Mouse (Mus musculus) heart, adult 9 months (tissue): ENCODE data around the gene Togaram2.
"Not testable (repeated sequence)": the region's sequence is repeated elsewhere in the genome, so short reads cannot be mapped to it uniquely, and the experiment has no call there.

Experiments
- DNase-seq, 2 experiments: peaks; one replicate each; pipeline ENCODE4 v3.0.0; 2022; ENCODE audit warnings: low spot score in 2 of 2

The Togaram2 gene

DNA sequence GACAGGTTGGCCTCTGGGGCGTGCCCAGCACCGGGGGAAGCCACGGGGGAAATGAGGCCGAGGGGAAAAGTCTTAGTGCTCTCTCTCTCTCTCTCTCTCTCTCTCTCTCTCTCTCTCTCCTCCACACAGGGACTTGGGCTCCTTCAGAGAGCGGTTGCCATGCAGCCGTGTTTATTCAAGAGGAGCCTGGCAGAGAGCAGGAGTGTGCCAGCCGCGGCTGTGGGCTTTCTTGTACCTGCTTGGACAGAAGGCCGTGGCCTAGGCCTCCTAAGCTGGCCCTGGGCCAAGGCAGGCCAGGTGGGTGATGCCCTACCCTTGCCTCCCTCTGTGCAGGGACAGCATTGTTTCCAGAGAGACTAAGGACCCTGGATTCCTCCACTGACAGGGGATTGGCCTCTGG, at the start of gene Togaram2:
TSS of gene Togaram2 (plus strand) at position 170 of the 400 bp plus-strand sequence.
- DNase-seq = no peak

DNA sequence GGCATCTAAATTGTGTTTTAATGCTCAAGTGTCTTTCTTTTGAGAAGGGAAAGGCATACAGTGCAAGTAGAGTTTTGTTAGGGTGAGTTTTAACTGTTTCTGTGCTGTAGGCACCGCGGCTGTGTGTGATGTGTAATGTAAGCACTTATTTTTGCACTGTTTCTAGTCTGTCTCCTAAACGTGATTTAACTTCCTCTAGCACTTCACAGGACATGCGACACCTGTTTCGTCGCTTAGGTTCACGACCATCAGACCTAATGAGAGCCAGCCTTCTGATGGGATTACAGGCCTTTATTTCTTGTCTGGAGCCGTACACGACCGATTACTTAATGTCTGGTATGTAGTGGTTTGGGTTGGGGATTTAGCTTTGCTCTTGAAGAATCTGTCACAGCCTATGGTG, 41.3 kb upstream of the Togaram2 start:
- DNase-seq = no peak

DNA sequence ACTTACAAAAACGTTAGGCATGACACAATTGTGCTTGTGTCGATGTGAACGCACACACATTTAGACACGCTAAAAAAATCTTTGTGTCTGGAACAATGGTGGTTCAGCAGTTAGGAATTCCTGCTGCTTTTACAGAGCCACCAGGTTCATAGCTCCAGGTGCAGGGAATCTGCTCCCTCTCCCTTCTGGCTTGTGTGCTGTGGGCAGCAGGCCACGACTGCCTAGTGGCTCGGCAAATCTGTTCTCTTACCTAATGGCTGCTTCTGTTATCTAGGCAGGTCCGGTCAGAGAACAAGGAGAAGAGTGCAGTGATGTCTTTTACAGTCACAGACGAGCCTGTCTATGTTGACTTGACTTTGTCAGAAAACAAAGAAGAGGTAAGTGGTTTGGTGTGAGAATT, 39.7 kb upstream of the Togaram2 start:
- no peak for DNase-seq

DNA sequence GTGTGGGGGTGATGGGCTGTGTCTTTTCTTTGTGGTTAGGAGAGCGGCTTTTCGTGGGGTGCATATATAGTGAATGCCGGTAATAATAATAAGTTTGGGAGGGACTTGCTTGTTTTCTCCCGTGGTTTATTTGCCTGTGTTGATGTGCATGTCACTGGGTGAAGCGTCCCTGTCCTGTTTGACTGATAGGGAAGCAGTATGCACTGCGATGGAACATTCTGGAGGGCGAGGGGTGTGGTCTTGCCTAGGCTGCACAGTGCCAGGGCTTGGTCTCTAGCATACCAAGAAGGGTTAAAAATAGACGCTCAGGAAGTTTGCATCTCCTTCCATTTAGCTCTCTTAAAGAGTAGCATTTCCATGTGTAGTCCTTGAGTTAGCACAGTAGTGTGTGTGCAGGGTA, 36.3 kb upstream of the Togaram2 start:
- DNase-seq = no peak

DNA sequence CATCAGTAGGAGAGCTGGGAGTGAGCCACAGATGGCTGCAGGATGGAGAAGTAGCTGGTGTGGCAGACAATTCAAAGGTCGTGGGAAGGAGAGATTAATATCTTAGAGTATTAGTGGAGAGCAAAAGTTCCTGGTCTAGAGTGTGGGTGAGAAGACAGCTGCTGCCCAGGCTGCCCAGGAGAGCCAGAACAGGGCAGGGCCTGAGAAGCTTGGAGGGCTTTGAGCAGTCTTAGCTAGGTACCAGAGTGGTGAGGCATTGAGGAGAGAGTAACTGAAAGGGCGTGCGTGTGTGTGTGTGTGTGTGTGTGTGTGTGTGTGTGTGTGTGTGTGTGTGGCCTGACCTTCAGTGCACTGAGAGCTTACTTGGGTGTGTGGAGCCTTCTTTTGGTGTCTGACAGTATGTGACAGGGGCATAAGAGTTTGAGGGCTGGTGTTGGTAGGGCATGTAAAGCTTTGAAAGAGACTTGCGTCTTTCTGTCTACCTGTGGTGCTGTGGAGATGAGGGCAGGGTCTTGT, 35.3 kb upstream of the Togaram2 start:
- no peak for DNase-seq

DNA sequence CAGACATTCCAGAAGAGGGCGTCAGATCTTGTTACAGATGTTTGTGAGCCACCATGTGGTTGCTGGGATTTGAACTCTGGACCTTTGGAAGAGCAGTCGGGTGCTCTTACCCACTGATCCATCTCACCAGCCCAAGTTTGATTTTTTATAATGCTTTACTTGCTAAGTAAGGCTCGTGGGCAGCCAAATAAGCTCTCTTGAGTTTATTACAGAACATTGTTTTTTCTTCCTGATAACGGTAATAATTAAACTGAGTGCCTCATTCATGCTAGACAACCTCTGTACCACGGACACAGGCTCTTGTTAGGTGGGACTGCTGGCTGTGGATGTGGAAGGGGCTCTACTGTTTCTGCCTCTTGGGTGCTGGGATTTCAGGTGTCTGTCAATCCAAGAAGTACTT, 34.0 kb upstream of the Togaram2 start:
- not testable (repeated sequence) for DNase-seq

DNA sequence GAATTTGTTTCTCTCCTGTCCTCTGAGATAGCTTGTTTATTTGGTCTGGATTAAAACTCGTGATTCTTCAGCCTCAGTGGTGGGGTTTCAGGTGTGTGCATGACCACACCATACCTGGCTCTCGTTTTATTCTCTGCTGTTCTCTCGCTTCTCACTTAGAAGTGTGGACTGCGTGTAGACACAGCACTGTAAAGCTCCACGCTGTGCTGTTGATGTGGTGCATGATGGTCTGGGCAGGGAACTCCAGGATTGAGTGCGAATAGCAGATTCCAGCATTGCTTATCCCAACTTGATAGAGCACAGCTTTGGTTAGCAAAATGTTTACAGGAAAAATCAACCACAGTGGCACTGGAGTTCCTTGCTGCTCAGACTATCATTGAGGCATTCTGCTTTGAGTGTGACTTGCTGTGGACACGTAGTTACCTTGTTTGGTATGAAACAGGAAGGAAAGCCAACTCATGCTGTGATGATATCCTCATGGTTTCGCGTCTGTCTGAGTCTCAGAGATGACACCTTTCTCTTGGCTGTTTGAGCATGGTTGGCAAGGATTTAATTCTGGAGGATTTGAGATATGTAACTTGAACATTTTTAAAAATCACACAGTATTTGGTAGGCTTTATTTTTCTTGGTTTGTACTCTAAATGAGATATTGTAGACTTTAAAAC, 32.5 kb upstream of the Togaram2 start:
- no peak for DNase-seq

DNA sequence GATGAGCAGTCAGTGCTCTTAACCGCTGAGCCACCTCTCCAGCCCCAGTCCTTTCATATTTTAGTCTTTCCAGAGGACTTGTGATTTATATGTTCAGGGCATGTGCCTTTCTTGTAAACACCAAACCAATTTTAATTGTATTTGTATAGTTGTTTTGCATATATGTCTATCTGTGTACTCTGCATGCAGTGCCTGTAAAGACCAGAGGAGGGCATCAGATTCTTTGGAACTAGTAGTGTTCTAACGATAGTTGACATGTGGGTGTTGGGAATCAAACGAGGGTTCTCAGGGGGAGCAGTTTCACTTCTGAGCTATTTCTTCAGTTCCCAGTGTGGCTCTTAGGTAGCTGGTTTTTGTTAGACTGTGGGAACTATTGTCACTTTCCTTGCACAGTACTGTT, 30.9 kb upstream of the Togaram2 start:
- DNase-seq = no peak

DNA sequence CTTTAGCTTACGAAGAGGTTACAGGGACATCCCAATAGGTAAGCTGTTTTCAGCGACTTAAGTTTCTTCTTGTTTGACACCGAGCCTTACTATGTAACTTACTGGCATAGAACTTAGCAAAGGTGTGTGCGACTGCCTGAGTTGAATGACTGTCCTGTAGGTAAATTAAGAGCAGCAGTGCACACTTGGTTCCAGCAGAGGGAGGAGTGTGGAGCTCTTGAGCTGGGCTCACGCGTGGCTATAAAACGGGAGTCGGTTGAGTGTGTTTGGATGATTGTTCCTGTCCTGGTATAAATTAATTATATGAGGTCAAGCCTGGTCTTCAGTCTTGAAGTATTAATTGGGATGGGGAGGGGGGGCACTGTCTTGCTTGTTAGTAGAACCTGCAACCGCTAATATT, 23.1 kb upstream of the Togaram2 start:
- no peak for DNase-seq

DNA sequence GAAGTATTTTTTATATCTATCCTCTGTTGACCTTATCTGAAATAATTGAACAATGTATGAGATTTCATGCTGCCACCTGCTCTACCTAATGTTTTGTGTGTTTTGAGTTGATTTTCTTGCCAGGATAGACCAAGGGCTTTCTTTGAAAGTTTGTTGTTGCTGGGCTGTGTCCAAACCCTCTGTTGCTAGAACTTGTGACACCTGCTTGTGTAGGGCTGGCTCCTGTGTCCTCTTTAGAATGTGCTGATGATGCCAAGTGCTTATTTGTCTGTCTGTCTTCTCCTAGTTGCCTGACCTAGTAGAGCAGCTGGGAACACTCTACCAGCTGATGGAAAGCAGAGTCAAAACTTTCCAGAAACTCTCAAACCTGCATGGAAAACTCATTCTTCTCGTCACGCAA, 20.6 kb upstream of the Togaram2 start:
- DNase-seq = no peak

DNA sequence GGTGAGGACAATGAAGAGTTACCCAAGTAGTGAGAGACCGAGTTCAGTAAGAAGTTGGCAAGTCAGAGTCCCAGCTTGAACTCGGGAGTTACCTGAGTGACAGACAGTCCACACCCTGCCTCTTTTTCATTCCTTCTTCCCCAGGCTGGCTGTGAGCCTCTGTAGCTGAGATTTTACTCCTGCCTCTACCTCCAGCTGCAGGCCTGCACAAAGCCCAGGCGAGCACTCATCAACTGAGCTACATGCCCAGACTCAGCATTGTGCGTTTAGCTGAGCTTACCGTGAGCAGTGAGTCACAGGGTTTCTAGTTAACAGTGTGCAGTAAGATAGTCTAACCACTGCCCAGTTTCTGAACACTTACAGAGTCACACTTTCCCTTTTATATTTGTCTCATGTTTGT, 20.1 kb upstream of the Togaram2 start:
- DNase-seq = no peak

DNA sequence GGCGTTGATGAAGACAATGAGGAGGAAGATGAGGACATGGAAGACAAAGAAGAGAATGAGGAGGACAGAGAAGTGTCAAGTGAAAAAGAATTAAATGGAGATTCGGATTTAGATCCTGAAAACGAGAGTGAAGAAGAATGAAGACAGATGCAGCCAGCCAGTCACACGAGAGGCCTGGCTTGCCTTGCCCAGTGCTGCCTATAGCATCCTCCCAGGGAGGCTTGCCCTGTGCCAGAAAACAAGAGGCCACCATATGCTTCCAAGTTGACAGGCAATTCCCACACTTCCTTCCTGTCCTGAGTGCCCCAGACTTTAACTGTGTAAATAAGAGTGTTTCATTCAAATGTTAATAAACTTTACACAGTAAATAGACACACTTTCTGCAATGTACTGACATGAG, 15.5 kb upstream of the Togaram2 start:
- no peak for DNase-seq

DNA sequence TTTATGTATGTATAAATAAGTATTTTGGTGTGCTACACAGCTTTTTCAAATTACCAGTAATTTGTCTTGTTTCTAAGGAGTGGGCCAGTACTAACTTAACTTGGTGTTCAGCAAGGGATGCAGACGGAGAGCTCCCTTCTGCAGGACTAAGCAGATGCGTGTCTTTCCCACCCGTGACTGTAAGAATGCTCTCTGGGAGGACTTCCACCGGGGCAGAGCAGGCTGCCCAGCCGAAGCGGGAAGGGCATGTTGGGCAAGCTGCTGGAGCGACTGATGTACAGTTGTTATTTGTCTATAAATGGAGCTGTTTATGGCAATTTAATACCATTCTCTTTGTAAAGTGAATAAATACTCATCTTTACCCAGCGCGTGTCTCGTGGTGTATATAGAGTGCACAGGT, 14.4 kb upstream of the Togaram2 start:
- no peak for DNase-seq

DNA sequence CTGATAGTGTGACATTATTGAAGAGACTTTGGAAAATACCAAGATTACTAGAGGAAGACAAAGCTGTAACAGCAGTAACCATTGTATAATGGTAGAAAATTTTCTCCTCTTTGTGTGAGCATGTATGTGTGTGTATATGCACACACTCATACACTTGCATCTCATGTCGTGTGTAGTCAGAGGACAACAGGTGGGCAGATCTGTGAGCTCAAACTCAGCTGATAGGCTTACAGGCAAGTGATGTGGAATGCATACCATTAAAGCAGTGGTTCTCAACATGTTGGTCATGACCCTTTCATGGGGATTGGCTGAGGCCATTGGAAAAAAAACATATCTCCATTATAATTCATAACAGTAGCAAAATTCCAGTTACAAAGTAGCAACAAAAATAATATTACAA, 12.7 kb upstream of the Togaram2 start:
- DNase-seq = no peak

DNA sequence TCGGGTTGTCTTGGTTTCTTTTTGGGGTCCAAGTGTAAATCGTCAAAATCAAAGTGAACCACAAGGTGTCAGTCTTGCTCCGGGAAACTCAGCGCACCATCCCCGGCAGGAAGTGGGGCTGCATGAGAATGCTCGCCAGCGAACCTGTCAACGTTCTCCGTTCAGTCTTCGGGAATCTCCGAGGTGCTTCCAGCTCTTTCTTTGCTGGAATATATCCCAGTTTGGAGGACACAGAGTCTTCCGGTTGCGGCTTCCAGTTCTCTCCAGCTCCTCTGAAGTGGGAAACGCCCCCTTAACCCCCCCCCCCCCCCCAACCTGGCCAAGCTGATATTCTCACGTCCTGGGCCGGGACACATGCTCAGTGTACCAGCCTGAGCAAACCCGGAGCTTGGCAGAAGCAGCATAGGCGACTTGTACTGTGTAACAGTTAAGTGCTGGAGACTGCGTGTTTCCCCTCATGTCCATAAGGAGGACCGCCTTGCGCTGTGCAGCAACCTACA, 10.3 kb upstream of the Togaram2 start:
- peak; percentile 58 to 75 for DNase-seq

DNA sequence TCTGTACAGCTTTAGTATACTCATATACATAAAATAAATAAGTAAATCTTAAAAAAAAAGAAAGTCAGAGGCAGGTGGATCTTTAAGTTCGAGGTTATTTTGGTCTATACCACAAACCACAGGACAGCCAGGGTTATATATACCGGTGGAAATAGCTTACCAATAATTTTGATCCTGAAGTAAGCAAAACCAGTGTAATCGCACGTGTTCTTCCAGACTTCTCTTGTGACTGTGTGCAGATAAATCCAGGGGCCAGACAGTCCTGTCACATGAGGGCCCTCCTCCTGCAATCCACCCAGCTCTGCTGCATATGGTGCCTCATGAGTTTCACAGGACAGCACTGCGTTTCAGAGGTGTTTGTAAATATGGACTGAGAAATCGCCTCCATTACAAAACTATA, 9.6 kb upstream of the Togaram2 start:
- DNase-seq = no peak

DNA sequence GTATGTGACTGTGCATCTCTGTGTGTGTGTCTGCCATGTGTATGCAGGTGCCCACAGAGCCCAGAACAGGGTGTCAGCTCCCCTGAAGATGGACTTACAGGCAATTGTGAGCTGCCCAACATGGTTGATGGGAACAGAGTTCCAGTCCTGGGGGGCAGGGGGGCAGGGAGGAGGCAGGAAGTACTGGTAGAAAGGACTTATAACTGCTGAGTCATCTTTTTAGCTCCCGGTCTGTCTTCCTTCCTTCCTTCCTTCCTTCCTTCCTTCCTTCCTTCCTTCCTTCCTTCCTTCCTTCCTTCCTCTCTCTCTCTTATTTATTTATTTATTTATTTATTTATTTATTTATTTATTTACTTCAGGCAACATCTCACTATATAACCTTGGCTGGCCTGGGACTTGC, 8.9 kb upstream of the Togaram2 start:
- DNase-seq = no peak

DNA sequence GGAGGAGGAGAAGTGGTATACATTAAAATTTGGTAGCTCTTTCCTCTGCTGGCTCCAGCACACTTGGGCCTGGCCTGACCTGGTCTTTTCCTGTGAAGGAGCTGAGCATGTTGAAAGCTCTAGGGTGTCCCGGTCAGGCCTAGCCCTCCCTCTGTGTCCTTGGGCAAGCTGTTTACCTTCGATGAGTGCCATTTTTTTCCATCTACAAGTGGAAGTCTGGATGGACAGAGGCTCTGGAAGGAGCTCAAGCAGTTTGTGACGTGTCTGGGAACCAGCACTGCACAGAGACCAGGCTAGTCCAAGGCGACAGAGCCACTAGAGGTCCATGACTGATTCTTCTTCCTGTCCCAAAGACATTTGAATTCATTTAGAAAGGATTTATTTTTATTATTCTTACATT, 7.9 kb upstream of the Togaram2 start:
- no peak for DNase-seq

DNA sequence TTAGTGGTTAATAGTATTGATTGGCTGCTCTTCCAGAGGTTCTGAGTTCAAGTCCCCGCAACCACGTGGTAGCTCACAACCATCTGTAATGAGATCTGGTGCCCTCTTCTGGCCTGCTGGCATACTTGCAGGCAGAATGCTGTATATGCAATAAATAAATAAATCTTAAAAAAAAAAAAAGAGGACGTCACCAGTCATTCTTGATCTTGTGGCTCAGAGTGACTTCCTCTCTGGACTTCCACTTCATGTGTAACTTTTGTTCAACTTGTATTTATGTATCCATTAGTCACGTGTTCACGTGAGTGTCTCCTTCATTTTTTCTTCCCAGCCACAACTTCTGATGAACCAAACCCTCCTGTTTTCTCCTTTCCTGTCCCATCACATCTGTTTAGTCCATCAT, 3.5 kb upstream of the Togaram2 start:
- no peak for DNase-seq

DNA sequence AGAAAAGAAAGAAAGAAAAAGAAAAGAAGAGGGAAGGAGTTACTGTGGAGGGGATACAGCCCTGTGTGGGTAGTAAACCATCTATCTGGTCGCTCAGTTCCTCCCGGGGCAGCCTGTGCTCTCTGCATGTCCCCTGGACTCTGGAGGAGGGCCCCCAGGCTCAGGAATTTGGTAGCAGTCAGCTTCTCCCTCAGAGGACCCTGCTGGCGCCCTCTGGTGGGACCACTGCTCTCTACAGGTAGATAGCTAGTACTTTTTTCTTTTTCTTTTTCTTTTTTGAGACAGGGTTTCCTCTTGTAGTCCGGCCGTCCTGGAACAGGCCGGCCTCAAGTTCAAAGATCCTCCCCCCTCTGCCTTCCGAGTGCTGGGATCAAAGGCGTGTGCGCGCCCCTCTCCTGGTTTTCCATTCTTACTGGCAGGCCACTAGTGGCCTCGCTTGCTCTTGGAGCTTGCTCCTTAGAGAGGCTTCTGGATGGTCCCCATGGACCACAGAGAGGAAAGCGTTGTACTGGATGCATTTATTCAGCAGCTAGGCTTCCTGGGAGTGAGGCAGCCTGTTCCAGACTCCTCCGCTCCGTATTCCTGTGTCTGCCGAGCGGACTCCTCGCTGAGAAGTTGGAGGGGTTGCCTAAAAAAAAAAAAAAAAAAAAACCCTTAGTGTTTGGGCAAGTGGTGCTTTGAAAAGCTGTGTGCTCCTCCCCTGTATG, 1.1 kb upstream of the Togaram2 start:
- DNase-seq = no peak

DNA sequence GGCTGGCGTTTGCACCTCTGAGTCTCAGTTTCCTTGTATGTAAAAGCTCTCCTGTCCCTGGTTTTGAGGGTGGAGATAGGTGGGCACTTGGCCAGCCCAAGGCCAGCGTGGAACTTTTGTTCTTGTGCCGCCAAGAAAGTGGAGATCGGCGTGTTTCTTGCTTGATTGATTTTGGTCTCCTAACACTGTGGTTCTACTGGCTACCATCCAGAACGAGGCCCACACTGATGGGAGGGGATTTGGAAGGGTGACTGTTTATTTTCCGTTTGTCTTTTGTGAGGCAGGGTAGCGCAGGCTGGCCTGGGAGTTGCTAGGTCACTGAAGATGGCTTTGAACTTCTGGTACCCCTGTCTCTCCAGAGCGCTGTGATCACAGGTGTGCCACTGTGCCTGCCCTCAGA, 875 bp downstream of the Togaram2 start:
- no peak for DNase-seq

DNA sequence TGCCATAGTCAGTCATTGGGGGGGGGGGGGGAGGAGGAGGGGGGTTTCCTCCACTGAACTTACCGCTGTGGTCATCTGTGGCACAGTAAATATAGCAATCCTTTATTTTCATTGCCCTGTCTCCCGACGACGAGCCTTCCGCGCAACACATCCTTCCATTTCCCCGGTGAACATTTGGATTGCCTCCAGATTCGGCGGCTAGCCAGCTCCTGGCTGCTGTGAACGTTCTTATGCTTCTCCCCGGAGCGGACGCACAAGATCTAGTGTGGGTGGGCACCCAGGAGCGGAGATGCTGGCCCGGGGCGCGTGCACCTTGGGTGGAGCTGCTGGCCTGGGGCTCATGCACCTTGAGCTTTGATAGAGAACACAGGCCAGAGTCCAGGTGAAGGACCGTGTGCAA, 1.8 kb downstream of the Togaram2 start:
- no peak for DNase-seq

DNA sequence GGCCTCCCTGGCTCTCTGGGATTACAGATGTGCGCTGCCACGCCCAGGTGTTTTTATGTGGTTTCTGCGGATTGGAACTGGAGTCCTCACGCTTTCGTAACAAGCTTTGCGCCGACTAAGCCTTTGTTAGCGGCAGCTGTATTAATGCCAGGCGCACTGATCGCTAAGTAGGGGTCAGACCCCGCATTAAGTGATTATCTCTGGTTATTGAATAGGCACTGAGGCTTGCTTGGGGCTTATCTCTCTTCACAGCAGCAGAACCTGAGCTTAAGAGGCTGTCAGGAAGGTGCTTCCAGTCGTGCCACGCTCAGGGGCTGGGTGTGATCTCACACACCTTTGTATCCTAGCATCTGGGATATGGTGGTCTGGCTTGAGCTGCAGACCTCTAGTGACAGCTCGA, 8.6 kb downstream of the Togaram2 start:
- DNase-seq = no peak
